Mouse (Mus musculus): ENCODE measurements around the gene Kirrel3.

GRCm38 (mm10) chr9:34877799-34878198 is 392.1 kb downstream of the Kirrel3 start:
- TF ChIP-seq CTCF (IDR thresholded peaks at IDR 0.05) (no peak), EP300 (IDR thresholded peaks at IDR 0.05) (no peak)

Data from lung, postnatal 0 days (tissue).